Mouse (Mus musculus) heart, embryonic 14.5 days (tissue): Measurements from ENCODE around the gene Opalin. TPM values are rescaled to one million over a fixed set of nuclear protein-coding genes. Genes with fewer than 3 reads are reported as not detected.

Experiments used
- ATAC-seq: fragments of 200-750 bp; cut with Nextera tagmentation; 2 replicates; pipeline ENCODE4 v1.8.0; 2017; ENCODE audit warnings: low read depth, moderate TSS enrichment; ENCODE audit not compliant: insufficient number of reproducible peaks, insufficient read depth, low FRiP score
- H3K27ac ChIP-seq, 2 experiments: fragments of 200-500 bp in 1 of 2; fragments of 300-500 bp in 1 of 2; sonication (generic) in 1 of 2; replicated peaks in 1 of 2; 2 replicates each; pipeline ENCODE4 v1.5.1; 2012 to 2014; ENCODE audit warnings: low read depth in 2 of 2, low read length in 2 of 2, control low read depth in 1 of 2, mild to moderate bottlenecking in 1 of 2, mixed read lengths in 1 of 2; ENCODE audit not compliant: control insufficient read depth in 1 of 2, insufficient read depth in 1 of 2
- H3K27me3 ChIP-seq: fragments of 300-500 bp; sonication (generic); 2 replicates; pipeline ENCODE4 v1.6.1; 2014; ENCODE audit warnings: mild to moderate bottlenecking, low read length, control low read depth; ENCODE audit not compliant: control insufficient read depth, insufficient read depth
- H3K36me3 ChIP-seq: fragments of 300-500 bp; sonication (generic); 2 replicates; pipeline ENCODE4 v1.6.1; 2014; ENCODE audit warnings: mild to moderate bottlenecking, control low read depth, low read length, mixed read lengths; ENCODE audit not compliant: control insufficient read depth, insufficient read depth
- H3K4me1 ChIP-seq, 2 experiments: fragments of 200-500 bp in 1 of 2; fragments of 300-500 bp in 1 of 2; sonication (generic) in 1 of 2; 2 replicates each; pipeline ENCODE4 v1.6.1; 2012 to 2014; ENCODE audit warnings: low read length in 2 of 2, control low read depth in 1 of 2, mixed read lengths in 1 of 2; ENCODE audit not compliant: control insufficient read depth in 2 of 2, insufficient read depth in 2 of 2
- H3K4me2 ChIP-seq: fragments of 300-500 bp; sonication (generic); 2 replicates; pipeline ENCODE4 v1.6.1; 2014; ENCODE audit warnings: mild to moderate bottlenecking, low read length
- H3K4me3 ChIP-seq, 2 experiments: fragments of 200-500 bp in 1 of 2; fragments of 300-500 bp in 1 of 2; sonication (generic) in 1 of 2; 2 replicates each; pipeline ENCODE4 v1.5.1; 2012 to 2014; ENCODE audit warnings: low read length in 2 of 2, mild to moderate bottlenecking in 2 of 2, control low read depth in 1 of 2, low read depth in 1 of 2, moderate library complexity in 1 of 2; ENCODE audit not compliant: control insufficient read depth in 1 of 2, insufficient read depth in 1 of 2
- H3K9ac ChIP-seq: fragments of 300-500 bp; sonication (generic); 2 replicates; pipeline ENCODE4 v1.6.1; 2014; ENCODE audit warnings: mild to moderate bottlenecking, low read length
- H3K9me3 ChIP-seq: fragments of 300-500 bp; sonication (generic); 2 replicates; pipeline ENCODE4 v1.6.1; 2016; ENCODE audit warnings: low read length, control low read depth; ENCODE audit not compliant: control insufficient read depth
- WGBS: fragments of 180-500 bp; shearing (Covaris S2); extraction: QIAGEN DNeasy Blood & Tissue Kit; methylation state at CpG from one replicate; pipeline ENCODE4 v1.1.7; 2014; 5-methylcytosine and 5-hydroxymethylcytosine counted together
- polyA plus RNA-seq: library from polyadenylated mRNA; unstranded; fragments of >200 nt; fragmentation: Nextera tagmentation; extraction: Ambion mirVana; gene quantifications from 2 replicates; pipeline ENCODE4 v1.2.1, GENCODE M21; 2014

Gene Opalin
- polyA plus RNA-seq, 1 experiment from 2014 or later: 0.14 TPM

DNA sequence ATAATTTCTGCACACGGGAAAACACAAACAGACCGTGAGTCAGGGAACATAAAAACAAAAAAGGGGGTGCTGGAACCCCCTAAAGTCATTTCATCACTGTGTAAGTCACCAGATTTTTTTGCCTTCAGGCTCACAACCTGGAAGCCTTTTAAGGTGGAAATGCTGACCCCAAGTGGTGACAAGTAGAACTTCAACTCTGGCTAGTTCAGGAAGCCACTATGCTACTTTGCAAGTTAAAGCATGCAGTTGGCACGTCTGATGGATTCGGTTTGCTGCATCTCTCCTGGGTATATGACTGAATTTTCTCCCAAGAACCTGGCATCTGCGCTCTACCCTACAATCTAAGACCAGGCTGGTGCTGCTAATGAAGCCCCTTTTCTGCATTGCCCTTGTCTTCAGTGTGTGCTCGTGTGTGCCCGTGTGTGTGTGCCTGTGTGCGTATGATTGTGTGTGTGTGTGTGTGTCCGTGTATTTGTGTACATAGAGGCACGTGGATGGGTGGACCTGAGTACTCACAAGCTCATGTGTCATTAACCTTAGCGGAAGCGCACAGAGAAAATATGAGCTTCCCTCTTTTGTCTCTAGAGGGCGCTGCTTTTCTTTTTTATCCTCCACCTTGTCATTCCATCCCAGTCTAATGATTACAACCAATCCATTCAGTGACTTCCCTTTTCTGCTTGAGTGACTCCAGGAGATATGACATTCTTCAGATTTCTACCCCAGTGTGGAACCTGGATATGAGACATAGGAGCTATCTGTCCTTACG is 60.8 kb downstream of the Opalin start:
- 20% methylated on average over 14 of the region's 14 CpGs for WGBS
- Histone ChIP-seq H3K36me3 (no peaks in the 10 kb centered on the region), H3K27me3 (peaks cover 34% of the 10 kb centered on the region), H3K9me3 (no peaks in the 10 kb centered on the region), H3K4me2 (peak overlapping the region; percentile 54), H3K27ac (no peak overlapping the region), H3K9ac (no peak overlapping the region), H3K4me3 (no peak overlapping the region), H3K4me1 (peaks cover 3 to 5% of the 10 kb centered on the region in 2 experiments; a peak in 1 of 4 replicates)
- no peak for ATAC-seq

- ATAC-seq: no peak
- Histone ChIP-seq H3K4me3 (no peak overlapping the region), H3K4me2 (no peak overlapping the region), H3K9me3 (no peaks in the 10 kb centered on the region), H3K36me3 (no peaks in the 10 kb centered on the region), H3K27ac (no peak overlapping the region), H3K27me3 (peaks cover 24% of the 10 kb centered on the region), H3K9ac (no peak overlapping the region), H3K4me1 (peaks cover 3 to 5% of the 10 kb centered on the region in 2 experiments; a peak in 1 of 4 replicates)
- 12% methylated on average over 9 of the region's 9 CpGs for WGBS
Measured at GRCm38 (mm10) chr19:41014003-41014402, 62.9 kb downstream of the Opalin start.

DNA sequence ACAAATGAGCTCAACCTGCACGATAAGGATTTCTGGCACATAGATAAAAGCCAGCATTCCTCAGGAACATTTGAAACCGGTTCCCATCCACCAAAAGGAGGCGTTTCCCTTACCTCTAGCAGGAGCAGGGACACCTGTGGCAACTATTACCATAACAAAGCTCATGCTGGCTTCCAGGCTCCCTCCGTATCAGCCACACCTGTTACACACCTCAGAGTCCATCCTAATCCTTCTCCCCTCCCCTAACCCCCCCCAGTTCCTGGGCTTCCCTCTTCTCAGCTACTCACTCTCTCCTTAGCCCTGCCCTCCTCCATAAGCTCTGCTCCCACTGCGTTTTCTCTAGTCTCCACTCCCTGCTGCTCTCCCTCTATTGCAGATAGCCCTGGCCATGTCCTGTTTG is 63.3 kb downstream of the Opalin start:
- Histone ChIP-seq H3K36me3 (no peaks in the 10 kb centered on the region), H3K27me3 (peaks cover 24% of the 10 kb centered on the region; the same call in 1 of the 2 replicates), H3K9me3 (no peaks in the 10 kb centered on the region), H3K4me3 (no peak overlapping the region), H3K9ac (no peak overlapping the region), H3K4me1 (peaks cover 3 to 5% of the 10 kb centered on the region in 2 experiments; a peak in 1 of 4 replicates), H3K27ac (no peak overlapping the region), H3K4me2 (no peak overlapping the region)
- 2% methylated on average over 5 of the region's 5 CpGs for WGBS
- ATAC-seq: no peak

Other genes starting within 250 kb of the Opalin start
- 5.4 and 5.7 TPM in 2 replicates for gene Ccnj, start 245.8 kb downstream of the Opalin start, polyA plus RNA-seq
- gene Zfp518a, start 182.4 kb downstream of the Opalin start, polyA plus RNA-seq: 8.0 and 9.0 TPM in 2 replicates
- gene Blnk, start 82.6 kb downstream of the Opalin start, polyA plus RNA-seq: 0.27 and 0.39 TPM in 2 replicates
- 0.16 TPM in 1 of 2 replicates, not detected in the other for gene Dntt, start 47.8 kb downstream of the Opalin start, polyA plus RNA-seq
- gene Tll2, start 129.7 kb upstream of the Opalin start, polyA plus RNA-seq: 0.18 TPM in 1 of 2 replicates, not detected in the other
- 111 and 119 TPM in 2 replicates for gene Tm9sf3, start 186.9 kb upstream of the Opalin start, polyA plus RNA-seq